Mouse (Mus musculus) MEL (cell line): Measurements from ENCODE around the gene Nfatc4. TPM values are rescaled to one million over a fixed set of nuclear protein-coding genes. Genes with fewer than 3 reads are reported as not detected.

ENCODE experiments used
- DNase-seq: peaks from one replicate; pipeline ENCODE4 v3.0.0; 2011; ENCODE audit warnings: low read depth, low spot score
- H3K27ac ChIP-seq: 2 replicates; pipeline ENCODE4 v1.5.1; 2012; ENCODE audit warnings: low read depth, mild to moderate bottlenecking, control low read depth, low read length, moderate library complexity; ENCODE audit not compliant: control insufficient read depth
- H3K27me3 ChIP-seq, 2 experiments: fragments of 150-350 bp in 1 of 2; sonication (generic) in 1 of 2; 2 replicates each; pipeline ENCODE4 v1.6.1; 2012; ENCODE audit warnings: low read length in 2 of 2, mild to moderate bottlenecking in 2 of 2, improper control_type of control experiment in 1 of 2, moderate library complexity in 1 of 2; ENCODE audit not compliant: insufficient read depth in 2 of 2, control insufficient read depth in 1 of 2
- H3K36me3 ChIP-seq, 2 experiments: 2 replicates each; pipeline ENCODE4 v1.6.1; 2012 to 2014; ENCODE audit warnings: low read length in 2 of 2, improper control_type of control experiment in 1 of 2, inconsistent platforms in 1 of 2, mild to moderate bottlenecking in 1 of 2; ENCODE audit not compliant: insufficient read depth in 2 of 2, control insufficient read depth in 1 of 2
- H3K4me1 ChIP-seq, 2 experiments: fragments of 150-350 bp in 1 of 2; sonication (generic) in 1 of 2; 2 replicates each; pipeline ENCODE4 v1.6.1; 2012; ENCODE audit warnings: low read length in 2 of 2, improper control_type of control experiment in 1 of 2, mild to moderate bottlenecking in 1 of 2; ENCODE audit not compliant: insufficient read depth in 2 of 2, control insufficient read depth in 1 of 2
- H3K4me3 ChIP-seq, 2 experiments: fragments of 150-350 bp in 1 of 2; sonication (generic) in 1 of 2; 2 replicates each; pipeline ENCODE4 v1.5.1; 2012; ENCODE audit warnings: low read depth in 2 of 2, low read length in 2 of 2, mild to moderate bottlenecking in 2 of 2, moderate library complexity in 2 of 2, control low read depth in 1 of 2, improper control_type of control experiment in 1 of 2; ENCODE audit not compliant: control insufficient read depth in 1 of 2, insufficient read depth in 1 of 2
- H3K79me2 ChIP-seq: 2 replicates; pipeline ENCODE4 v1.6.1; 2012; ENCODE audit warnings: mild to moderate bottlenecking, low read length, moderate library complexity; ENCODE audit not compliant: control insufficient read depth, poor library complexity, insufficient read depth
- H3K9ac ChIP-seq: 2 replicates; pipeline ENCODE4 v1.6.1; 2012; ENCODE audit warnings: low read depth, mild to moderate bottlenecking, control low read depth, low read length, moderate library complexity; ENCODE audit not compliant: control insufficient read depth, poor library complexity, severe bottlenecking
- H3K9me3 ChIP-seq: fragments of 150-350 bp; sonication (generic); replicated peaks from 2 replicates; pipeline ENCODE4 v1.6.1; 2012; ENCODE audit warnings: mild to moderate bottlenecking, low read length, improper control_type of control experiment, moderate library complexity; ENCODE audit not compliant: insufficient read depth
- BHLHE40 ChIP-seq: IDR thresholded peaks from 2 replicates; pipeline ENCODE4 v1.6.1; 2012; ENCODE audit warnings: low read depth, mild to moderate bottlenecking, inconsistent platforms, low read length, improper control_type of control experiment, borderline replicate concordance
- CTCF ChIP-seq, 3 experiments: IDR thresholded peaks in 2 of 3; conservative IDR thresholded peaks in 1 of 3; 2 replicates each; pipeline ENCODE4 v1.5.1; 2011 to 2012; ENCODE audit warnings: low read length in 3 of 3, low read depth in 2 of 3, mild to moderate bottlenecking in 2 of 3, improper control_type of control experiment in 1 of 3, inconsistent platforms in 1 of 3, mixed read lengths in 1 of 3, moderate library complexity in 1 of 3; ENCODE audit not compliant: control insufficient read depth in 1 of 3, insufficient read depth in 1 of 3, poor library complexity in 1 of 3, severe bottlenecking in 1 of 3
- EP300 ChIP-seq, 2 experiments: IDR thresholded peaks; 2 replicates each; pipeline ENCODE4 v1.6.1; 2011; ENCODE audit warnings: improper control_type of control experiment in 2 of 2, low read length in 2 of 2, low read depth in 1 of 2, mild to moderate bottlenecking in 1 of 2
- JUND ChIP-seq: IDR thresholded peaks from 2 replicates; pipeline ENCODE4 v1.6.1; 2011; ENCODE audit warnings: low read depth, mild to moderate bottlenecking, improper control_type of control experiment, low read length
- KAT2A ChIP-seq: conservative IDR thresholded peaks from 2 replicates; pipeline ENCODE4 v1.6.1; 2012; ENCODE audit warnings: low read depth, low read length, improper control_type of control experiment, inconsistent platforms
- MAFK ChIP-seq: IDR thresholded peaks from 2 replicates; pipeline ENCODE4 v1.6.1; 2011; ENCODE audit warnings: low read depth, mild to moderate bottlenecking, low read length, improper control_type of control experiment, borderline replicate concordance
- MXI1 ChIP-seq: IDR thresholded peaks from 2 replicates; pipeline ENCODE4 v1.6.1; 2011; ENCODE audit warnings: mild to moderate bottlenecking, low read depth, low read length, improper control_type of control experiment
- MYC ChIP-seq: IDR thresholded peaks from 2 replicates; pipeline ENCODE4 v1.6.1; 2011; ENCODE audit warnings: low read depth, mild to moderate bottlenecking, low read length, improper control_type of control experiment, moderate library complexity
- POLR2A ChIP-seq, 2 experiments: IDR thresholded peaks; 2 replicates each; pipeline ENCODE4 v1.6.1; 2011 to 2012; ENCODE audit warnings: low read length in 2 of 2, mild to moderate bottlenecking in 2 of 2, control low read depth in 1 of 2, improper control_type of control experiment in 1 of 2, low read depth in 1 of 2, moderate library complexity in 1 of 2; ENCODE audit not compliant: control insufficient read depth in 1 of 2, insufficient read depth in 1 of 2, poor library complexity in 1 of 2
- POLR2AphosphoS2 ChIP-seq: IDR thresholded peaks from 2 replicates; pipeline ENCODE4 v1.6.1; 2011; ENCODE audit warnings: low read length, improper control_type of control experiment
- SIN3A ChIP-seq: IDR thresholded peaks from 2 replicates; pipeline ENCODE4 v1.6.1; 2012; ENCODE audit warnings: low read length, improper control_type of control experiment, inconsistent platforms
- TBP ChIP-seq: IDR thresholded peaks from 2 replicates; pipeline ENCODE4 v1.8.0; 2011; ENCODE audit warnings: low read depth, low read length, improper control_type of control experiment
- UBTF ChIP-seq: IDR thresholded peaks from 2 replicates; pipeline ENCODE4 v1.6.1; 2012; ENCODE audit warnings: low read depth, mild to moderate bottlenecking, inconsistent platforms, low read length, improper control_type of control experiment, moderate library complexity, borderline replicate concordance; ENCODE audit not compliant: insufficient read depth
- USF1 ChIP-seq: IDR thresholded peaks from 2 replicates; pipeline ENCODE4 v1.6.1; 2014; ENCODE audit warnings: low read depth, mild to moderate bottlenecking, inconsistent platforms, low read length, improper control_type of control experiment, moderate library complexity
- ZC3H11A ChIP-seq: IDR thresholded peaks from 2 replicates; pipeline ENCODE4 v1.6.1; 2012; ENCODE audit warnings: low read depth, mild to moderate bottlenecking, inconsistent platforms, low read length, improper control_type of control experiment
- ZKSCAN1 ChIP-seq: IDR thresholded peaks from 2 replicates; pipeline ENCODE4 v1.6.1; 2012; ENCODE audit warnings: low read depth, mild to moderate bottlenecking, inconsistent platforms, low read length, improper control_type of control experiment, moderate library complexity
- ZMIZ1 ChIP-seq: IDR thresholded peaks from 2 replicates; pipeline ENCODE4 v1.6.1; 2012; ENCODE audit warnings: low read depth, mild to moderate bottlenecking, inconsistent platforms, low read length, improper control_type of control experiment, moderate library complexity
- polyA plus RNA-seq, 2 experiments: library from polyadenylated mRNA; stranded (reverse) in 1 of 2; unstranded in 1 of 2; fragments of >175 nt in 1 of 2; fragments of >200 nt in 1 of 2; gene quantifications; 2 replicates each; pipeline versions ENCODE4 v1.2.1 to v1.2.4; 2012; ENCODE audit warnings: low replicate concordance in 2 of 2, low read depth in 1 of 2; ENCODE audit not compliant: insufficient read length in 2 of 2, insufficient read depth in 1 of 2, missing spikeins in 1 of 2
- total RNA-seq: library from RNA; depleted of rRNA; stranded (reverse); fragments of 300-350 nt; gene quantifications from 2 replicates; pipeline ENCODE4 v1.2.3, GENCODE M21; 2012

Nfatc4 gene
- total and polyA plus RNA-seq, 3 experiments: 0.27 to 0.71 TPM; not detected in 1

DNA sequence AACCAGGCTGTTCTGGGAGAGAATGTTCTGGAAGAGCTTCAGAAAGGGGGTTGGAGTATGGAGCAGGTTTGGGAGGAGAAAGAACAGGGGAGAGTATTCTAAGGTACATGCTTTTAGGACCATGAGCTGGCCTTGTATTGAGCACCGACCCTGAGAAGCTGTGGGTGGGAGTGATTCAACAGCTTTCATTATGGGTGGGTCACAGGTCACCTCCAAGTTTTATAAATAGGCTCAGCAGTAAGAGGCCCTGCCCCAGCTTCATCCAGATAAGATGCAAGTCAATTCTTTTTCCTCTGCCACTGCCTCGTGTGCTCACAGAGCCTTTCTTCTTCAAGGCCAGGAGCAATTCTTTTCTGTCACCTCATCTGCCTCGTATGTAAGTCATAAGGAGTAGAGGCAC lies 45.8 kb upstream of the Nfatc4 start:
- Histone ChIP-seq H3K9ac (no peak overlapping the region), H3K36me3 (peaks cover 0 to 7% of the 10 kb centered on the region in 2 experiments; a peak in 2 of 4 replicates), H3K27ac (no peak overlapping the region), H3K4me3 (no peak overlapping the region), H3K27me3 (no peaks in the 10 kb centered on the region), H3K9me3 (no peaks in the 10 kb centered on the region), H3K4me1 (peaks cover 5 to 16% of the 10 kb centered on the region in 2 experiments; a peak in 3 of 4 replicates)
- TF ChIP-seq ZKSCAN1 (no peak), SIN3A (no peak), TBP (no peak), KAT2A (no peak), ZMIZ1 (no peak), CTCF (IDR thresholded peaks at IDR 0.05 in 2 of 3, conservative IDR thresholded peaks at IDR 0.05 in 1 of 3; ENCODE audit: control insufficient read depth in 1 of 3, insufficient read depth in 1 of 3, low read depth in 2 of 3, low read length in 3 of 3, poor library complexity in 1 of 3, severe bottlenecking in 1 of 3) (no peak), MAFK (no peak), UBTF (no peak), EP300 (IDR thresholded peaks at IDR 0.05; ENCODE audit: low read depth in 1 of 2, low read length in 2 of 2) (no peak), POLR2A (IDR thresholded peaks at IDR 0.05; ENCODE audit: control insufficient read depth in 1 of 2, insufficient read depth in 1 of 2, low read depth in 1 of 2, low read length in 2 of 2, poor library complexity in 1 of 2) (no peak), MXI1 (no peak)
- TF ChIP-seq, all 39 proteins: peak for 0
- no peaks in the 10 kb centered on the region for H3K79me2 ChIP-seq
- no peak for DNase-seq

DNA sequence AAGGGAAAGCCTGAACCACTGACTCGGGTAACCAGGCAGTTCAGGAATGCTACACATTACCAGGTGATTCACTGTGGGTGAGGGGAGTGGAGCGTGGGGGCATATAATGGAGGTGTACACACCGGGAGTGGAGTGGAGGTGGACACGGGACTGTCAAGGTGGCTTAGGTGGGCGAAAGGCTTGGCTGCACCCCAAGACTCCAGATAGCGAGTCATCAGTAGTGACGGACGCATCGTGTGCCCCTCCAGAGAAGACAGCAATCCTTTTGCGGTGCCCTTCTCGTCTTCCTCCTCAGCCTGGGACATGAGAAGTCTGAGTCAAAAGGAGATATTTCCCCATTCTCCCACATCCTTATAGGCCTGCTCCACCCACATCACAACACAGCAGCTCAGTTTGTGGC lies 45.1 kb upstream of the Nfatc4 start:
- Histone ChIP-seq H3K4me1 (peaks cover 5 to 16% of the 10 kb centered on the region in 2 experiments; a peak in 3 of 4 replicates), H3K4me3 (no peak overlapping the region), H3K27me3 (no peaks in the 10 kb centered on the region), H3K27ac (no peak overlapping the region), H3K9ac (no peak overlapping the region), H3K9me3 (no peaks in the 10 kb centered on the region), H3K79me2 (no peaks in the 10 kb centered on the region), H3K36me3 (peaks cover 0 to 7% of the 10 kb centered on the region in 2 experiments; a peak in 2 of 4 replicates)
- TF ChIP-seq BHLHE40: no peak
- TF ChIP-seq JUND: no peak
- no peak for TF ChIP-seq ZC3H11A
- TF ChIP-seq USF1: no peak
- TF ChIP-seq POLR2AphosphoS2: no peak
- TF ChIP-seq MYC: no peak
- no peak for DNase-seq
